Mouse (Mus musculus) MEL (cell line): Measurements from ENCODE around the gene Faiml. TPM values are rescaled to one million over a fixed set of nuclear protein-coding genes. Genes with fewer than 3 reads are reported as not detected.

Experiments
- polyA plus RNA-seq, 2 experiments: library from polyadenylated mRNA; stranded (reverse) in 1 of 2; unstranded in 1 of 2; fragments of >175 nt in 1 of 2; fragments of >200 nt in 1 of 2; gene quantifications; 2 replicates each; pipeline versions ENCODE4 v1.2.1 to v1.2.4; 2012; ENCODE audit warnings: low replicate concordance in 2 of 2, low read depth in 1 of 2; ENCODE audit not compliant: insufficient read length in 2 of 2, insufficient read depth in 1 of 2, missing spikeins in 1 of 2
- total RNA-seq: library from RNA; depleted of rRNA; stranded (reverse); fragments of 300-350 nt; gene quantifications from 2 replicates; pipeline ENCODE4 v1.2.3, GENCODE M21; 2012; rRNA removed

Gene Faiml
- total and polyA plus RNA-seq, 3 experiments = not detected

Other genes with a start within 250 kb of the Faiml start
- not detected in 2 replicates for gene Gm1123, start 201.5 kb downstream of the Faiml start, total RNA-seq
- gene Gm1123, start 201.5 kb downstream of the Faiml start, polyA plus RNA-seq = not detected
- gene Pik3cb, start 96.6 kb downstream of the Faiml start, total RNA-seq = 2.2 and 2.4 TPM in 2 replicates
- gene Pik3cb, start 96.6 kb downstream of the Faiml start, polyA plus RNA-seq = 1 to 10 TPM in 1 of 2 experiments, not detected in 1; 7.6 TPM
- gene Cep70, start 6.1 kb upstream of the Faiml start, total RNA-seq = 7.3 and 8.0 TPM in 2 replicates
- 1 to 10 TPM in 1 of 2 experiments, not detected in 1; 7.6 TPM for gene Cep70, start 6.1 kb upstream of the Faiml start, polyA plus RNA-seq
- 0.03 TPM in 1 of 2 replicates, not detected in the other for gene Esyt3, start 121.3 kb upstream of the Faiml start, total RNA-seq
- gene Esyt3, start 121.3 kb upstream of the Faiml start, polyA plus RNA-seq = under 1 TPM in 1 of 2 experiments, not detected in 1; 0.07 TPM
- not detected in 2 replicates for gene Mras, start 200.1 kb upstream of the Faiml start, total RNA-seq
- under 1 TPM in 1 of 2 experiments, not detected in 1; 0.17 TPM for gene Mras, start 200.1 kb upstream of the Faiml start, polyA plus RNA-seq
- gene Nme9, start 214.2 kb upstream of the Faiml start, total RNA-seq = 0.52 and 0.92 TPM in 2 replicates
- gene Nme9, start 214.2 kb upstream of the Faiml start, polyA plus RNA-seq = under 1 TPM in 1 of 2 experiments, not detected in 1; 0.40 TPM